ENCODE assay signal across 20 mouse cellular contexts in the genomic region with DNA sequence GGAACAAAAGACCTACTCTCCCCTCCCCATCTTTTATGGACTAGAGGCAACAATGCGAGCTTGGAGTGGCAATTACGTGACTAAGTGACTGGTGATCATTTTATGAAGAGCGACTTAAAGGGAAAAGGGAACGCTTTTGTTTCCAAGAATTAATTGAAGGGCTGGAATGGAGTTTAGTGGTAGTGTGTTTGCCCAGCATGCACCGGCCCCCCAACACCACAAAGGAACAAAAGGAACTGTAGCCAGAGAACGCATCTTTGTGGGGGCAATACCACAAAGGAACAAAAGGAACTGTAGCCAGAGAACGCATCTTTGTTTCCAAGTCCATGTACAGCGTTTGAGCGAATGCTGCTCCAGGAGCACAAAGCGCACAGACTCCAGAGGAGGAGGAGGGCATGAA.
A peak's percentile ranks its signal among the peaks of the same experiment; 100 is the strongest.
DNase-seq lines count a peak whose midpoint lies in the region; ATAC-seq and TF ChIP-seq lines count a peak whose summit lies in the region.
"Had no signal": no experiment of that assay in that cellular context is flagged by ENCODE, and none has a peak within 500 bp of the region (broad histone marks: within the 10 kb centered on the region; RNA-seq: fewer than 3 reads in every experiment).

No protein-coding gene starts in this region.

- H3K9ac ChIP-seq in limb, embryonic 12.5 days (replicated peaks), result no peak overlapping the region
- no peak overlapping the region for H3K9ac ChIP-seq in embryonic facial prominence, embryonic 14.5 days (ENCODE audit: low read depth, low read length)
- H3K9ac ChIP-seq in forebrain, postnatal 0 days, result 0 out of 2 replicates have a peak overlapping the region, but pooled peaks have one; percentile 14
- no peak overlapping the region for H3K9ac ChIP-seq in neural tube, embryonic 14.5 days (replicated peaks; ENCODE audit: low read depth, low read length)
- H3K9ac ChIP-seq: embryonic facial prominence, embryonic 12.5 days; lung, embryonic 15.5 days had no signal

- no peak for DNase-seq in limb, embryonic 10.5 days (ENCODE audit: low spot score)
- no peak for DNase-seq in embryonic facial prominence, embryonic 14.5 days (ENCODE audit: low spot score)
- DNase-seq in forebrain, postnatal 0 days, result peak; percentile 16
- no peak for DNase-seq in adrenal gland, adult 2 months
- no peak for DNase-seq in thymus, postnatal 36 days
- DNase-seq: adrenal gland, postnatal 36 days; cerebellum, adult 8-10 months; gastrocnemius, postnatal 10 days; kidney, adult 2 months; kidney, postnatal 36 days; thymus, adult 18-20 months had no signal

- no peaks in the 10 kb centered on the region for H3K36me3 ChIP-seq in limb, embryonic 12.5 days
- H3K36me3 ChIP-seq in limb, embryonic 10.5 days, result peaks cover 8% of the 10 kb centered on the region; the same call in 1 of the 2 replicates
- no peaks in the 10 kb centered on the region for H3K36me3 ChIP-seq in embryonic facial prominence, embryonic 14.5 days (ENCODE audit: control insufficient read depth, insufficient read depth, low read length)
- no peaks in the 10 kb centered on the region for H3K36me3 ChIP-seq in forebrain, postnatal 0 days (ENCODE audit: insufficient read depth)
- H3K36me3 ChIP-seq in neural tube, embryonic 14.5 days (ENCODE audit: control insufficient read depth, insufficient read depth, low read length), result no peaks in the 10 kb centered on the region
- H3K36me3 ChIP-seq: embryonic facial prominence, embryonic 12.5 days; lung, embryonic 15.5 days had no signal

- no peak overlapping the region for H3K4me3 ChIP-seq in limb, embryonic 12.5 days (replicated peaks)
- H3K4me3 ChIP-seq in limb, embryonic 10.5 days, result no peak overlapping the region
- H3K4me3 ChIP-seq in embryonic facial prominence, embryonic 14.5 days (ENCODE audit: low read depth, low read length), result no peak overlapping the region
- H3K4me3 ChIP-seq in forebrain, postnatal 0 days (ENCODE audit: low read depth, low read length), result no peak overlapping the region
- H3K4me3 ChIP-seq in neural tube, embryonic 14.5 days (ENCODE audit: low read depth, low read length), result no peak overlapping the region
- H3K4me3 ChIP-seq: embryonic facial prominence, embryonic 12.5 days; lung, embryonic 15.5 days had no signal

- no peaks in the 10 kb centered on the region for H3K9me3 ChIP-seq in limb, embryonic 12.5 days
- H3K9me3 ChIP-seq in limb, embryonic 10.5 days (replicated peaks), result no peaks in the 10 kb centered on the region
- H3K9me3 ChIP-seq in embryonic facial prominence, embryonic 14.5 days (ENCODE audit: control insufficient read depth, low read length), result no peaks in the 10 kb centered on the region
- no peaks in the 10 kb centered on the region for H3K9me3 ChIP-seq in forebrain, postnatal 0 days (ENCODE audit: low read length)
- no peaks in the 10 kb centered on the region for H3K9me3 ChIP-seq in neural tube, embryonic 14.5 days (ENCODE audit: control insufficient read depth, low read length)
- H3K9me3 ChIP-seq: embryonic facial prominence, embryonic 12.5 days; lung, embryonic 15.5 days had no signal

- H3K4me1 ChIP-seq in limb, embryonic 12.5 days (replicated peaks), result peaks cover 24% of the 10 kb centered on the region
- peaks cover 46% of the 10 kb centered on the region for H3K4me1 ChIP-seq in limb, embryonic 10.5 days
- H3K4me1 ChIP-seq in embryonic facial prominence, embryonic 14.5 days (ENCODE audit: control insufficient read depth, insufficient read depth, low read length), result peaks cover 39% of the 10 kb centered on the region
- 0 out of 2 replicates have a peak, but pooled peaks cover 3% of the 10 kb centered on the region for H3K4me1 ChIP-seq in forebrain, postnatal 0 days (ENCODE audit: insufficient read depth)
- H3K4me1 ChIP-seq in neural tube, embryonic 14.5 days (ENCODE audit: control insufficient read depth, insufficient read depth, low read length), result no peaks in the 10 kb centered on the region

- 80% methylated on average over 10 of the region's 10 CpGs for WGBS in limb, embryonic 12.5 days
- WGBS in limb, embryonic 10.5 days, result 91% methylated on average over 10 of the region's 10 CpGs
- 79% methylated on average over 10 of the region's 10 CpGs for WGBS in embryonic facial prominence, embryonic 14.5 days
- WGBS in forebrain, postnatal 0 days, result 16% methylated on average over 10 of the region's 10 CpGs
- 13% methylated on average over 10 of the region's 10 CpGs for WGBS in neural tube, embryonic 14.5 days

- H3K27ac ChIP-seq in limb, embryonic 12.5 days, result 0 out of 2 replicates have a peak overlapping the region, but pooled peaks have one; percentile 53
- H3K27ac ChIP-seq in limb, embryonic 10.5 days, result no peak overlapping the region
- H3K27ac ChIP-seq in embryonic facial prominence, embryonic 14.5 days (replicated peaks; ENCODE audit: low read depth, low read length), result 0 out of 2 replicates have a peak overlapping the region, but pooled peaks have one; percentile 13
- no peak overlapping the region for H3K27ac ChIP-seq in forebrain, postnatal 0 days (ENCODE audit: low read depth, low read length)
- H3K27ac ChIP-seq in neural tube, embryonic 14.5 days (ENCODE audit: low read depth, low read length), result peak overlapping the region; percentile 3; the same call in 1 of the 2 replicates
- H3K27ac ChIP-seq: embryonic facial prominence, embryonic 12.5 days; lung, embryonic 15.5 days; macrophage had no signal

- H3K27me3 ChIP-seq in limb, embryonic 12.5 days, result no peaks in the 10 kb centered on the region
- H3K27me3 ChIP-seq in limb, embryonic 10.5 days (ENCODE audit: low read depth, poor library complexity, severe bottlenecking), result no peaks in the 10 kb centered on the region
- no peaks in the 10 kb centered on the region for H3K27me3 ChIP-seq in embryonic facial prominence, embryonic 14.5 days (replicated peaks; ENCODE audit: control insufficient read depth, insufficient read depth, low read length)
- no peaks in the 10 kb centered on the region for H3K27me3 ChIP-seq in forebrain, postnatal 0 days (ENCODE audit: insufficient read depth, low read length)
- H3K27me3 ChIP-seq in neural tube, embryonic 14.5 days (ENCODE audit: control insufficient read depth, insufficient read depth, low read length), result no peaks in the 10 kb centered on the region
- H3K27me3 ChIP-seq: embryonic facial prominence, embryonic 12.5 days; lung, embryonic 15.5 days; Patski had no signal

- no peak overlapping the region for H3K4me2 ChIP-seq in limb, embryonic 12.5 days
- no peak overlapping the region for H3K4me2 ChIP-seq in embryonic facial prominence, embryonic 14.5 days (ENCODE audit: low read depth, low read length)
- H3K4me2 ChIP-seq in forebrain, postnatal 0 days (ENCODE audit: low read depth), result 0 out of 2 replicates have a peak overlapping the region, but pooled peaks have one; percentile 3
- no peak overlapping the region for H3K4me2 ChIP-seq in neural tube, embryonic 14.5 days (ENCODE audit: low read depth, low read length)
- H3K4me2 ChIP-seq: embryonic facial prominence, embryonic 12.5 days; liver, embryonic 11.5 days; lung, embryonic 15.5 days had no signal

- no peak for ATAC-seq in limb, embryonic 12.5 days (ENCODE audit: insufficient number of reproducible peaks, insufficient read depth, low FRiP score, low TSS enrichment, low read depth)
- no peak for ATAC-seq in embryonic facial prominence, embryonic 14.5 days (ENCODE audit: low read depth)
- ATAC-seq in forebrain, postnatal 0 days, result no peak
- ATAC-seq in neural tube, embryonic 14.5 days (ENCODE audit: low read depth), result no peak
- ATAC-seq: activated CD4-positive, CD25-positive, alpha-beta regulatory T cell, adult 4 months; midbrain, embryonic 16.5 days; Patski had no signal

- no peak for TF ChIP-seq CTCF in forebrain, postnatal 0 days (IDR thresholded peaks at IDR 0.05; ENCODE audit: low read depth)

Comparison
In these comparisons a context has a peak if more than half of its experiments do, and no peak if none do; other contexts are left out.
1. H3K27ac ChIP-seq: peak in limb, embryonic 12.5 days (single experiment), embryonic facial prominence, embryonic 14.5 days (single experiment) and neural tube, embryonic 14.5 days (single experiment); none in limb, embryonic 10.5 days (single experiment) and forebrain, postnatal 0 days (single experiment).